Mouse (Mus musculus): Measurements from ENCODE around the gene Ube2f.

Ube2f gene

DNA sequence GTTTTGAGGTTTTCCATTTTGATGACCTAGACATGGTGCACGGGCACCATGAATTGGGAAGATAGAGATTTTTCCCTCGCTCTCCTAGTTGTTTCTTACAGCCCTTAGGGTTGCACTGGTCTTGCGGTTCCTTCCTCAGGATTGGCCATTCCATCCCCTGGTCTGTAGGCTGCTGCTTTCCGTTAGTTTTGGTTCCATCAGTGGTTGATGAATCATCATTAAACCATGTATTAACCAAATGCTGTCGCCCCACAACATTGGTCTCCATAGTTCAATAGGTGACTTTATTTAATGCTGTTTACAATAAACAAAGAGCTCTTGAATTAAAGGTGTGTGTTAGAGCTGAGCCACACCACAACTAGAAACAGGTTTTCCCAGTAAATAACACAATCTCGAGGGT, 12.4 kb upstream of the Ube2f start:
- DNase-seq (ENCODE audit: low read depth, low spot score), result no peak

DNA sequence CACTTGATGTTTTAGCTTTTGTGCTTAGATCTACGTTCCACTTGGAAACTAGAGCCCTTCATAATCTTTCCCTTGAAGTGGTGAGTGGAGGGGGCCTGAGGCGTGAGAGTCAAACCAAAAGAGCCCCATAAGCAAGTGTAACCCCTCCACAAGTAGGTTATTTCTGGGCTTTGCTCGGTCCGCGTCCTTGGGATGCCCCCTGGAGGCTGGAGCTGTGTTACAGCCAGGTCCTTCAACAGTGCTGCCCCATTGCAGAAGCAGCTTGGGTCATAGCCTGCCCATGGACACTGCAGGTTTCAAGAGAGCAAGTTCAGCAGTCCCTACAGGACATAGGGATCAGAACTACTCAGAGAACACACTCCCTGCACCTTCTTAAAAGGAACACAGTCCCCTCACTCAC, 11.0 kb upstream of the Ube2f start:
- peak; percentile 50 for DNase-seq (ENCODE audit: low read depth, low spot score)

DNA sequence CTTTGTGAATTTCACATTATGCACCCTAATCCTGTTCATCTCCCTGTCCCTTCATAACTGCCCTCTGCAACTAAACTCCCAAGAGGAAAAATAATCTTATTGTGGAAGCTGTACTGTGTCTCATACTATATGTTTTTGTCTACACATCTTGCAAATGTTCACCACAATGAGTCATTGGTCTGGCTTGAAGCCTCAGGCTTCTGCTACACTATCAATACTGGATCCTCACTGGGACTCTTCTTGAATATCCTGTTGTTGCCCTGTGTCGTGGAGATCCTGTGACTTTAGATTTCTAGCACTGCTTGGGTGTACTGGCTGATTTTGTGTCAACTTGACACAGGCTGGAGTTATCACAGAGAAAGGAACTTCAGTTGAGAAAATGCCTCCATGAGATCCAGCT, 10.3 kb upstream of the Ube2f start:
- no peak for DNase-seq (ENCODE audit: low read depth, low spot score)

GRCm38 (mm10) chr1:91240685-91241084, 9.4 kb upstream of the Ube2f start:
- DNase-seq (ENCODE audit: low read depth, low spot score), result no peak

- no peak for DNase-seq (ENCODE audit: low read depth, low spot score)
Measured at GRCm38 (mm10) chr1:91241249-91241648, 8.9 kb upstream of the Ube2f start.

DNA sequence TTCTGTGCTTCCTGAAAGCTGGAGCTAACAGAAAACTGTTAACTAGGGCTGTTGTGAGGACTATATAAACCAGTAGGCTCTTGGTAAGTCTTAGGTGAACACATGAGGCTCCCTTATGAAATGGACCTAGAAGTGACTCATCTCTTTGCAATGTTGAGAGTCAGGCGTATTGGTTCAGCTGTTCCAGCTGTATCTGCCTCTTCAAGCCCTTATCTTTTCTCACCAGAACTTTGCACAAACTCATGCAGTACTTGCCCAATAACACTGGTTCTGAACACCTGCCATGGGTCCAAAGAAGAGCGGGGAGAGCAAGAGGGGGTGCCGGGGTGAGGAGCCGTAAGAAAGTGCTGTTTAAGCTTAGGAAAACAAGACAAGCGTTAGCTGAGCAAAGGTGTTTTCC, 1.9 kb upstream of the Ube2f start:
- no peak for DNase-seq (ENCODE audit: low read depth, low spot score)

DNA sequence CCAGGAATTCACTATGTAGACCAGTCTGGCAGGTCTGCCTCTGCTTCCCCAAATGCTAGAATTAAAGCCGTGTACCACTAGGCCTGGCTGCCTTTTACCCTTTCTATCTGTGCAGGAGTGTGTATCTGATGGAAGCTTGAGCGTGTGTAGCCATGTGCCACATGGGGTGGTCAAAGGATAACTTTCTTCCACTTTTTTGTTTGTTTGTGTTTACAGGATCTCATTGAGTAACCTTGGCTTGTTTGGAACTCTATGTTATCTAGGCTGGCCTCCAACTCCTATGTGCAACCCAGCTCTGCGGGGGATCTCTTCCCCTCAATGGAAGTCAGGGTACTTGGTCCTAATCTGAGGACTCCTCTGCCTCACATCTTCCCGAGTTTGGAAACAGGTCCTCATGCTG, 1.1 kb upstream of the Ube2f start:
- DNase-seq (ENCODE audit: low read depth, low spot score), result no peak

DNA sequence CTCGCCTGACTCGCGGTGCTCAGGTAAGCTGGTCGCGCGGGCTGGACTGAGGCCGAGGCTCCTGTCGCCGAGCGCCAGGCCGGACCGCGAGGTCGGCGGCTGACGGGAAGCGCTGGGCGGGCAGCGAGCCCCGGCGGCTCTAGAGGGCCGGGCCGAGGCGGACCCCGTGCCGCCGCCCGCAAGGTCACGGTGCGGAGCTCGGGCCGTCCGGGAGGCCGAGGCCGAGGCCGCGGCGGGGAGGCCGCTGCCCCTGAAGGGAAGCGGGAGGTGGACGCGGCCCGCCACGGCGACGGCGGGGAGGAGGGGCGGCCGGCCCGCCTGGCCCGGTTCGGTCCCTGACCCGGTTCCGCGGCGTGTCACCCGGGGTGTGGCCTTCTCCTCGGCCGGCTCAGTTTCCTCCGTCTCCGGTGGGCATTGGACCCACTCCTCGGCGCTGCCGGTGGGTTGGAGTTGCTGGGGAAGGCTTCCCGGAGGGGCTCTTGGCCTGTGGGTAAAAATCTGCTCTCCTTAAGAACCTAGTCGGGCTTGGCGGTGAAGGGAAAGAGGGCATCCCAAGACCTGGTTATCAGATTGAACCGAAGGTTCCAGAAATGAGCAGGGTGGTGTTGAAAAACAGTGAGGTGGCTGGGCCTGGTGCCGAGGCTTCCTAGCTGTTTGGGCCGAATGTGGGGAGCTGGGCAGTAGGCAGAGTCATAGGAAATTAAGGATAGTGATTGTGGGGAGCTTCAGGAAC, 477 bp downstream of the Ube2f start:
- no peak for DNase-seq (ENCODE audit: low read depth, low spot score)

DNA sequence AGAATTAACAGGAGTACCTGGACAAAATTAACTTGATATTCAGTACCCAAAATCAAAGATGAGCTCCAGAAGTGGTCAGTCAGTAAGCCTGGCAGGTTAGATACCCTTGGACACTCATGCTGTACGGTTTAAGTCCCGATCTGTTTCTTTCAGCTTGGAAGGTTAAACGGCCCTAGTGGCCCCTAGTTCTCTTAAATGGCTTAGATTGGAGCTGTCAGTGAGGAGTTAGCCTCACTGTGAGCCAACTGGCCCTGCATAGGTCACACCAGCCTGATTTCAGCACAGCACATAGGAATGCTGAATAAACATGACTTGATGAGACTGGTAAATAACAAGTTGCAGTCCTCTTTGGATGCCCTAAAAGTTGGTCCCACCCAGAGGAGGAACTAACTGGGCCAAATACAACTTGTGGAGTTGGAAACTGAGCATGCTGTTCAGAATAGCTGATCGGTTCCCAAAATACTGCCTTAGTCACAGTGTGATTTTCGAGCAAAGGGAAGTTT, 1.1 kb downstream of the Ube2f start:
- DNase-seq (ENCODE audit: low read depth, low spot score), result peak; percentile 13

DNA sequence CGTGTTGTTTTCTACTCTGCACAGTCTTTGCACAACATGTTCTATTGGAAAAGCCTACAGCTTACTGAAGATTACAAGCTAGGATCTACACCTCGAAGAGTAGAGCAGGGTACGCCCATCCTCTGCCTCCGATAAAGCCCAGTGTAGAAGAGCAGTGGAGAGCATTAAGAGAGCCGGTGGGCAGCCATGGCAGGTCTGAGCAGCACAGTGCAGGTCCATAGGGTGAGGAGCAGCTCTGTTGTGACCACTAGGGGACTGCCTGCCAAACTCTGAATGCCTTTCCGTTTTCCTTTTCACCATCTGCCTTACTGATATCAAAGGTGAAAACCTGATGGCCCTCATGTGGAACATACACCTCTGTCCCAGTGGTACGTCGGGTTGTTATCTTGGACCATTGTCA, 1.8 kb downstream of the Ube2f start:
- DNase-seq (ENCODE audit: low read depth, low spot score), result peak; percentile 17

- no peak for DNase-seq (ENCODE audit: low read depth, low spot score)
Measured at GRCm38 (mm10) chr1:91257918-91258317, 7.8 kb downstream of the Ube2f start.

- peak; percentile 35 for DNase-seq (ENCODE audit: low read depth, low spot score)
Measured at GRCm38 (mm10) chr1:91259794-91260193, 9.7 kb downstream of the Ube2f start.

DNA sequence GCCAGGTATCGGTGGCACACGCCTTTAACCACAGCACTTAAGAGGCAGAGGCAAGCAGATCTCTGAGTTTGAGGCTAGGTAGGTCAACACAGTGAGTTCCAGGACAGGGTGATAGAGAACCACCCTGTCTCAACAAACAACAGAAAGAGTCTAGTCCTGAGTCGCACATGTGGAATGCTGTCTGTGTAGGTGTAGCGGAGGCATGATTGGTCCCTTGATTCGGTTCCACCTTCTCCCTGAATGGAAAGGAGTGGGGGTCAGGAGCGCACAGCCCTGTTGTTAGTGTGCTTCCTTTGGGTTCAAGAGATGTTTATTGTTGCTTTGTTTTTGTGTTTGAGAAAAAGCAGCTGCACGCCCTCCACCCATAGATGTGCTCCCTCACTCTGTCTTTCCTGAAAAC, 12.4 kb downstream of the Ube2f start:
- DNase-seq (ENCODE audit: low read depth, low spot score), result no peak

- no peak for DNase-seq (ENCODE audit: low read depth, low spot score)
Measured at GRCm38 (mm10) chr1:91272260-91272659, 22.2 kb downstream of the Ube2f start.

GRCm38 (mm10) chr1:91276581-91276980, 26.5 kb downstream of the Ube2f start:
- DNase-seq (ENCODE audit: low read depth, low spot score), result no peak

GRCm38 (mm10) chr1:91277480-91277879, 27.4 kb downstream of the Ube2f start:
- no peak for DNase-seq (ENCODE audit: low read depth, low spot score)

DNA sequence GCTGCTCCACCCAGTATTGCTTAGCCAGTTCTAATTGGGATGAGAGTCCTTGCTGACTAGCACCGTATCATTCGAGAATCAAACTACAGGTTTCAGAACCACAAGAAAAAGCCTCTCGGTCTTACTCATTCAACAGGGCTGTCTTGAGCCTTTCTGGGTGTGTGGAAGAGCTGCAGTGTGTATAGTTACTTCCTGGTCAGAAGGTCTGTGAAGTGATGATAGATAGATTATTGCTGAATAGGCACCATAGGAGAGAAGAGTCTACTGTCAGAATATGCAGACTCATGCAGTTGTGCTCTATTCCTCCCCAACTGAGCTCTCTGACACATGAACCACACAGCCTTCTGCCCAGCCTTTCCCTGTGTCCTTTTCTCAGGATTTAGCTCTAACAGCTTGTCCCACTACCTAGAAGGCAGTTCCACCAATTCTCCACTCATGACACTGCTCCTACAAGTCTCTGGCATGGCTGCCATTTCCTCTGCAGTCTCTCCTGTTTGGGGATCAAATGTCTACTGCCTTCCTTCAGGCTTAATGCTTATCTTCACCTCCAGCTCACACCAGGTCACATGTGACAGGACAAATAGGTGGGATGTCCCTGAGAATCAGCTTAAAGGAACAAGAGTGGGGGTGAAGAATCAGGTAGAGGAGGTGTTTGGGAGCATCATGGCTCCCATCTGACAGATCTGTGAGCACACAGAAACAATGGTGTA, 28.5 kb downstream of the Ube2f start:
- DNase-seq (ENCODE audit: low read depth, low spot score), result peak; percentile 30

DNA sequence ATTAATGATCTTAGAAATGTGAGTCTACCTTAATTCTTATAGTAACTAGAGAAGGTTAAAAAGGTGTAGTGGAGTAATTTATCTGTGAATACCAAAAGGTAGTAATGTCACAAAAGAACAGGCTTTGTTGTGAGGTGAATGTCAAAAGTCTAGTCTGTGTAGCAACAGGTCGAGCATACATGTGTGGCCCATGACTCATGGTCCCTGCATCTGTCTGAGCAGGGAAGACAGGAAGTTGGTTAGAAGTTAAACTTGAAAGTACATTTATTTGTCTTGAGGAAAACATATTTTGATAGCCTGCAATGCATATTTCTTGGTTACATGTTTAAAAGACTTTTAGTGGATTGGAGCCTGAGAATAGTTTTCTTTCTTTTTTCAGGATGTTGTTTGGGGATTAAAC, 29.0 kb downstream of the Ube2f start:
- peak; percentile 21 for DNase-seq (ENCODE audit: low read depth, low spot score)

- no peak for DNase-seq (ENCODE audit: low read depth, low spot score)
Measured at GRCm38 (mm10) chr1:91282582-91282981, 32.5 kb downstream of the Ube2f start.

DNA sequence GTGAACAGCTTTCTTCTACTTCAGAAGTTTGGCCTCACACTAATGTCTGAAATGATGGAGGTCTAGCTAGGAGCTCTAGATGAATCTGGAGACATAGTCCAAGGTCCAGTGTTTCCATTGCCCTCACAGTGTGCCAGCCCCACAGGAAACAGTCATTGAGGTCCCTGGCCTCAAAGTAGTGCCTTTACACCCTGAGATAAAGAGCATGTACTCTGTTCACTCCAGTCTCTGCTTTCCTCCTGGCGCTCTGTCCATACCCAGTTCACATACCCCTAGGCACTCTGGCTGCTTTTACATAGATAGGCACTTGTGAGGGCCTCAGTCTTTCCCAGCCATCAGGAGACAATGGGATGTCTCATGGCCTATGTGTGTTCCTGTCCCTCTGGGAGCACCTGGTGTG, 39.3 kb downstream of the Ube2f start:
- DNase-seq (ENCODE audit: low read depth, low spot score), result no peak

- no peak for DNase-seq (ENCODE audit: low read depth, low spot score)
Measured at GRCm38 (mm10) chr1:91292101-91292825, 42.2 kb downstream of the Ube2f start.

- no peak for DNase-seq (ENCODE audit: low read depth, low spot score)
Measured at GRCm38 (mm10) chr1:91295544-91295943, 45.4 kb downstream of the Ube2f start.

Data from CD4-positive helper T cell, adult 2 months (primary cell).